In the genomic region with DNA sequence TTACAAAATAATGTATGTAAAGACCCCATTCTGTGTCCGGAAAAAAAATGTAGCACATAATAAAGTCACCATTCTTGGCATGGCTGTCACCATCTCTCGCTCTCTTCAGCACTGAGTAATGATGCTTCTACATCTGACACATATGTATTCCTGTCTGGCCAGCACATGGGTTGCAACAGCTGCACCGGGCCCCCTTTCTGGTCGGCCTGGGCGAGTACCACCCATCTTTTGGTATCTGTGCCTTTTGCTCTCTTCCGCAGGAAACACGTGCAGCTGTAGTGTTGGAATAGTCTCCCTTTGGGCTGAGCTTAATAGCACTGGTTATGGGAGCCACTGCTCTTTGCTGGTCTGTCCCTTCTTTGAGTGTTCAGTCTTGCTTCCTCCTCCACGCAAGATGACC, we compare ENCODE assay signal across 17 mouse cellular contexts.
"Had no signal": no experiment of that assay in that cellular context is flagged by ENCODE, and none has a peak within 500 bp of the region (broad histone marks: within the 10 kb centered on the region; RNA-seq: fewer than 3 reads in every experiment).

No protein-coding gene starts in this region.

- H3K9me3 ChIP-seq: limb, embryonic 12.5 days; limb, embryonic 15.5 days; liver, embryonic 15.5 days; lung, embryonic 15.5 days; neural tube, embryonic 13.5 days had no signal

- DNase-seq: kidney, adult 8-10 months; kidney, postnatal 14 days; kidney, postnatal 4 days; left cerebral cortex, postnatal 4 days; lung, postnatal 10 days; lung, postnatal 4 days; midbrain, embryonic 14.5 days; retina, postnatal 1 day; thymus, adult 18-20 months; thymus, postnatal 36 days had no signal

- H3K4me1 ChIP-seq: liver, embryonic 15.5 days had no signal

- H3K4me3 ChIP-seq: limb, embryonic 12.5 days; limb, embryonic 15.5 days; liver, embryonic 15.5 days; lung, embryonic 15.5 days; neural tube, embryonic 13.5 days had no signal

- H3K27ac ChIP-seq: limb, embryonic 12.5 days; limb, embryonic 15.5 days; liver, embryonic 15.5 days; lung, embryonic 15.5 days; neural tube, embryonic 13.5 days had no signal

- H3K36me3 ChIP-seq: limb, embryonic 12.5 days; limb, embryonic 15.5 days; liver, embryonic 15.5 days; lung, embryonic 15.5 days; neural tube, embryonic 13.5 days had no signal

- H3K27me3 ChIP-seq: limb, embryonic 12.5 days; limb, embryonic 15.5 days; liver, embryonic 15.5 days; lung, embryonic 15.5 days; neural tube, embryonic 13.5 days had no signal

- H3K4me2 ChIP-seq: limb, embryonic 12.5 days; limb, embryonic 15.5 days; liver, embryonic 11.5 days; liver, embryonic 15.5 days; lung, embryonic 15.5 days; midbrain, embryonic 11.5 days; neural tube, embryonic 13.5 days had no signal

- H3K9ac ChIP-seq: limb, embryonic 12.5 days; limb, embryonic 15.5 days; liver, embryonic 15.5 days; lung, embryonic 15.5 days; neural tube, embryonic 13.5 days had no signal
